Mouse (Mus musculus) E14TG2a.4 (cell line): ENCODE results near the gene Nceh1.
A peak's percentile ranks its signal among the peaks of the same experiment; 100 is the strongest.

ENCODE experiments used
- H3K27me3 ChIP-seq: 2 replicates; pipeline ENCODE4 v1.6.1; 2014; ENCODE audit warnings: low read length, control low read depth; ENCODE audit not compliant: insufficient read depth
- H3K36me3 ChIP-seq: 2 replicates; pipeline ENCODE4 v1.6.1; 2014; ENCODE audit warnings: low read length, control low read depth; ENCODE audit not compliant: insufficient read depth
- H3K4me1 ChIP-seq: replicated peaks from 2 replicates; pipeline ENCODE4 v1.6.1; 2014; ENCODE audit warnings: low read depth, low read length, control low read depth
- H3K4me3 ChIP-seq: replicated peaks from 2 replicates; pipeline ENCODE4 v1.5.1; 2014; ENCODE audit warnings: mild to moderate bottlenecking, low read length
- H3K9me3 ChIP-seq: 2 replicates; pipeline ENCODE4 v1.6.1; 2014; ENCODE audit warnings: low read length, control low read depth
- CTCF ChIP-seq: conservative IDR thresholded peaks from 2 replicates; pipeline ENCODE4 v1.5.1; 2014; ENCODE audit warnings: low read length
- NANOG ChIP-seq: IDR thresholded peaks from 2 replicates; pipeline ENCODE4 v1.6.1; 2014; ENCODE audit warnings: borderline replicate concordance, low read length, mixed read lengths
- POU5F1 ChIP-seq: IDR thresholded peaks from 2 replicates; pipeline ENCODE4 v1.6.1; 2014; ENCODE audit warnings: low read length, borderline replicate concordance

Gene Nceh1

GRCm38 (mm10) chr3:27182733-27183600 lies at the start of gene Nceh1:
Nceh1 (plus strand) TSS chr3:27182965.
- peak within 1 kb of the TSS; percentile 91 for H3K4me3 ChIP-seq
- H3K9me3 ChIP-seq: no peaks in the 10 kb centered on the region
- peaks cover 29% of the 10 kb centered on the region for H3K27me3 ChIP-seq
- TF ChIP-seq CTCF (peak; percentile 82), NANOG (no peak), POU5F1 (0 out of 2 replicates have a peak, but pooled peaks have one; percentile 23)
- peaks cover 10% of the 10 kb centered on the region for H3K36me3 ChIP-seq
- peaks cover 18% of the 10 kb centered on the region for H3K4me1 ChIP-seq

- H3K36me3 ChIP-seq: peaks cover 97% of the 10 kb centered on the region
- H3K27me3 ChIP-seq: no peaks in the 10 kb centered on the region
- no peak overlapping the region for H3K4me3 ChIP-seq
- H3K4me1 ChIP-seq: peaks cover 30% of the 10 kb centered on the region
- no peaks in the 10 kb centered on the region for H3K9me3 ChIP-seq
- TF ChIP-seq CTCF (no peak), POU5F1 (no peak), NANOG (no peak)
These were observed 42.7 kb upstream of the Nceh1 start for GRCm38 (mm10) chr3:27140101-27140500.

- Histone ChIP-seq H3K27me3 (no peaks in the 10 kb centered on the region), H3K4me1 (peaks cover 54% of the 10 kb centered on the region), H3K36me3 (peaks cover 97% of the 10 kb centered on the region), H3K4me3 (no peak overlapping the region), H3K9me3 (no peaks in the 10 kb centered on the region)
- TF ChIP-seq CTCF (no peak), POU5F1 (no peak), NANOG (no peak)
These were observed 39.2 kb upstream of the Nceh1 start for GRCm38 (mm10) chr3:27143570-27143969.

- no peaks in the 10 kb centered on the region for H3K27me3 ChIP-seq
- no peak overlapping the region for H3K4me3 ChIP-seq
- H3K4me1 ChIP-seq: peaks cover 69% of the 10 kb centered on the region
- H3K9me3 ChIP-seq: no peaks in the 10 kb centered on the region
- peaks cover 97% of the 10 kb centered on the region for H3K36me3 ChIP-seq
- no peak for TF ChIP-seq NANOG
- TF ChIP-seq POU5F1: no peak
- no peak for TF ChIP-seq CTCF
These were observed 37.0 kb upstream of the Nceh1 start for GRCm38 (mm10) chr3:27145733-27146132.

GRCm38 (mm10) chr3:27153191-27153671 lies 29.5 kb upstream of the Nceh1 start:
- Histone ChIP-seq H3K36me3 (peaks cover 35% of the 10 kb centered on the region), H3K4me3 (peak overlapping the region; percentile 97), H3K27me3 (no peaks in the 10 kb centered on the region), H3K4me1 (peaks cover 63% of the 10 kb centered on the region), H3K9me3 (no peaks in the 10 kb centered on the region)
- TF ChIP-seq CTCF (no peak), POU5F1 (no peak), NANOG (no peak)

- Histone ChIP-seq H3K9me3 (no peaks in the 10 kb centered on the region; the same call in 1 of the 2 replicates), H3K4me3 (peak within 1 kb of the TSS; percentile 97), H3K27me3 (no peaks in the 10 kb centered on the region), H3K36me3 (peaks cover 30% of the 10 kb centered on the region), H3K4me1 (peaks cover 63% of the 10 kb centered on the region)
- TF ChIP-seq CTCF (no peak), NANOG (no peak), POU5F1 (no peak)
These were observed 29.0 kb upstream of the Nceh1 start, which contains the start of gene Ect2 for GRCm38 (mm10) chr3:27153701-27154209. Ect2 (minus strand) TSS chr3:27153878.

- Histone ChIP-seq H3K4me1 (peaks cover 65% of the 10 kb centered on the region), H3K9me3 (no peaks in the 10 kb centered on the region; the same call in 1 of the 2 replicates), H3K4me3 (peak overlapping the region; percentile 69), H3K36me3 (peaks cover 25% of the 10 kb centered on the region), H3K27me3 (no peaks in the 10 kb centered on the region)
- TF ChIP-seq POU5F1: no peak
- TF ChIP-seq NANOG: no peak
- TF ChIP-seq CTCF: no peak
These were observed 28.5 kb upstream of the Nceh1 start for GRCm38 (mm10) chr3:27154280-27154679.

- peaks cover 15% of the 10 kb centered on the region for H3K36me3 ChIP-seq
- H3K4me3 ChIP-seq: peak overlapping the region; percentile 69
- no peak for TF ChIP-seq CTCF
- H3K9me3 ChIP-seq: peaks cover 3% of the 10 kb centered on the region; the same call in 1 of the 2 replicates
- no peaks in the 10 kb centered on the region for H3K27me3 ChIP-seq
- H3K4me1 ChIP-seq: peaks cover 55% of the 10 kb centered on the region
These were observed 27.5 kb upstream of the Nceh1 start for GRCm38 (mm10) chr3:27155051-27155855.
